Mouse (Mus musculus) midbrain, embryonic 16.5 days (tissue): ENCODE measurements around the gene Dtnbp1. TPM values are rescaled to one million over a fixed set of nuclear protein-coding genes. Genes with fewer than 3 reads are reported as not detected.

Source experiments
- ATAC-seq: fragments of 200-750 bp; cut with Nextera tagmentation; 2 replicates; pipeline ENCODE4 v1.8.0; 2017; ENCODE audit warnings: moderate TSS enrichment
- H3K27ac ChIP-seq: fragments of 300-500 bp; sonication (generic); 2 replicates; pipeline ENCODE4 v1.5.1; 2014; ENCODE audit warnings: mild to moderate bottlenecking, low read length, mixed read lengths
- H3K27me3 ChIP-seq: fragments of 300-500 bp; sonication (generic); 2 replicates; pipeline ENCODE4 v1.6.1; 2014; ENCODE audit warnings: low read depth, low read length, mixed read lengths; ENCODE audit not compliant: control insufficient read depth, insufficient read depth
- H3K36me3 ChIP-seq: fragments of 300-500 bp; sonication (generic); 2 replicates; pipeline ENCODE4 v1.6.1; 2014; ENCODE audit warnings: mild to moderate bottlenecking, low read length, moderate library complexity, mixed read lengths; ENCODE audit not compliant: control insufficient read depth, insufficient read depth
- H3K4me1 ChIP-seq: fragments of 300-500 bp; sonication (generic); 2 replicates; pipeline ENCODE4 v1.6.1; 2014; ENCODE audit warnings: mild to moderate bottlenecking, low read length, mixed read lengths; ENCODE audit not compliant: control insufficient read depth, insufficient read depth
- H3K4me2 ChIP-seq: fragments of 300-500 bp; sonication (generic); 2 replicates; pipeline ENCODE4 v1.6.1; 2014; ENCODE audit warnings: mild to moderate bottlenecking, low read length, mixed read lengths
- H3K4me3 ChIP-seq: fragments of 300-500 bp; sonication (generic); 2 replicates; pipeline ENCODE4 v1.5.1; 2014; ENCODE audit warnings: low read depth, mild to moderate bottlenecking, low read length, moderate library complexity, mixed read lengths
- H3K9ac ChIP-seq: fragments of 300-500 bp; sonication (generic); 2 replicates; pipeline ENCODE4 v1.6.1; 2014; ENCODE audit warnings: low read depth, low read length, mixed read lengths
- H3K9me3 ChIP-seq: fragments of 300-500 bp; sonication (generic); replicated peaks from 2 replicates; pipeline ENCODE4 v1.6.1; 2014; ENCODE audit warnings: mild to moderate bottlenecking, low read length, mixed read lengths; ENCODE audit not compliant: control insufficient read depth, poor library complexity, severe bottlenecking
- WGBS: fragments of 180-500 bp; shearing (Covaris S2); extraction: QIAGEN DNeasy Blood & Tissue Kit; methylation state at CpG from one replicate; pipeline ENCODE4 v1.1.7; 2014; 5-methylcytosine and 5-hydroxymethylcytosine counted together
- polyA plus RNA-seq: library from polyadenylated mRNA; unstranded; fragments of >200 nt; fragmentation: Nextera tagmentation; extraction: Ambion mirVana; gene quantifications from 2 replicates; pipeline ENCODE4 v1.2.1, GENCODE M21; 2015

Gene Dtnbp1
- polyA plus RNA-seq, 1 experiment from 2014 or later: 136 TPM

DNA sequence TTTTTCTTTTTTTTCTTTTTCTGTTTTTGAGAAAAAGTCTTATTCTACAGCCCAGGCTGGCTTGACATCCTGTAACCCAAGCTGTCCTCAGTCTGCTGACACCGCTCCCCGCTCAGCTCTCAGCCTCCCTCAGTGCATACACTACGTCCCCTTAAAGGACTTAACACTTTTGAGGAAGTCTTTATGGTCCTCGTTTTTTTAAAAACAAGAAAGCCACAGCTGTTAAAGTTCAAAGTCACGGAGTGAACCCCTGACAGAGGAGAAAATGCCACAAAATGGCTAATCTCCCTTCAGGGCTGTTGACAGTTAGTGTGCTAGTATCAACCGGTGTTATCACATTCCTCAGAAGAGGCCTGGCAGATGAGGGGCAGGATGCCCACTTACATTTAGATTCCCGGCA lies 29.8 kb upstream of the Dtnbp1 start:
- Histone ChIP-seq H3K9ac (no peak overlapping the region), H3K4me1 (no peaks in the 10 kb centered on the region), H3K4me2 (no peak overlapping the region), H3K9me3 (no peaks in the 10 kb centered on the region), H3K4me3 (no peak overlapping the region), H3K27ac (no peak overlapping the region), H3K36me3 (no peaks in the 10 kb centered on the region), H3K27me3 (no peaks in the 10 kb centered on the region)
- WGBS: 71% methylated on average over 7 of the region's 7 CpGs
- ATAC-seq: no peak

DNA sequence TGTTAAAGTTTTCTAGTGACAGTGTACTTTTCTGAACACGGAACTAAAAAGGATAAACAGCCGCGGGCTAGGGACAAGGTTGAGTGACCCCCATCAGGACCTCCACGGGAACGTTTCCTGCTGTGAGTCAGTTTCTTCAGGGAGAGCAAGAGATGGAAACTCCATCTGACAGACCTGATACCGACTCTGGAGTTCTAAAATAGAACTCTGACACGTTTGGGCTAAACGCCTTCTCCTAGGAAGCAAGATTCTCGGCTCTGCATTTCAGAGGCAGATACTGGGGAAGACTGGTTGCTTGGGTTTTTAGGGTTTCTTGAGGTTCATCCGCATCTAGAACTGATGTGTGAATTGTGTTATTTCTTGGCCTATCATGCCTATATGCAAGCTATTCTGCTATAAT lies 29.4 kb upstream of the Dtnbp1 start:
- Histone ChIP-seq H3K36me3 (no peaks in the 10 kb centered on the region), H3K27me3 (no peaks in the 10 kb centered on the region), H3K4me2 (no peak overlapping the region), H3K4me1 (no peaks in the 10 kb centered on the region), H3K4me3 (no peak overlapping the region), H3K9me3 (no peaks in the 10 kb centered on the region), H3K27ac (no peak overlapping the region), H3K9ac (no peak overlapping the region)
- WGBS: 78% methylated on average over 10 of the region's 10 CpGs
- ATAC-seq: no peak

DNA sequence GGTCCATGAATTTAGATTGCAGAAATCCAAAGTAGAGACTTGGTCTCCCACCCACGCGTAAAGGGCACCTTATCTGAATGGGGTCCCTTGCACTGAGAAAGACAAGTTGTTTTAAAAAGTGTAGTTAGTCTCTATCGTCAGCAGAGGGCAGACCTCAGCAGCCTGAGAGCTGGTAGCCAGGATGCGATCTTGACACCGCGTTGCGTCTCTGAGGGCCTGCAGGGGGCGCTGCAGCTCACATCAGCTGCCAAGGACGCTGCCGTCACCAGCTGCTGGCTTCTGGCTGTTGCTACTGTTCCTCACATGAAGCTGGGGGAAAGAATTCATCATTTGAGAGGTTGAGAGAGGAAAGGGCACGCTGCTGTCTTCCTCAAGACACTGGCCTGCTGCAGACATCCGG lies 28.9 kb upstream of the Dtnbp1 start:
- Histone ChIP-seq H3K9me3 (no peaks in the 10 kb centered on the region), H3K27ac (no peak overlapping the region), H3K36me3 (no peaks in the 10 kb centered on the region), H3K4me3 (no peak overlapping the region), H3K4me1 (no peaks in the 10 kb centered on the region), H3K9ac (no peak overlapping the region), H3K27me3 (no peaks in the 10 kb centered on the region), H3K4me2 (no peak overlapping the region)
- peak; percentile 25; the same call in 1 of the 2 replicates for ATAC-seq
- WGBS: 14% methylated on average over 12 of the region's 12 CpGs

DNA sequence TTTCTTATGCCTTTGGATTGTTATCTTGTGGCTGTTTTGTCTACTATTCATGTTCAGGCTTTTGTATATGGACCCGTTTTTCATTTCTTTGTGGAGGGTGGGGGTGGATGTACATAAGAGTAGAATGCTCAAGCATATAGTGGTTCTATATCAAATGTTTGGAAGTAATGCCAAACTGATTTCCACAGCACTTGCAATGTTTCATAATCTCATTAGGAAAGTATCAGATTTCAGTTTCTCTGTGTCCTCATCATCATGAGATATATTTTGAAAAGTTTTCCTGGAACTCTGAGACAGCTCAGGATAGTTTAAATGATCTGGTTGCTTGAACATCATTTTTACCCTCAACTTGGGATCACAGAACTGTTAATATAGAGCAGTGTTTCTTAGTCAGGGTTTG lies 27.8 kb upstream of the Dtnbp1 start:
- Histone ChIP-seq H3K27ac (no peak overlapping the region), H3K4me2 (no peak overlapping the region), H3K9me3 (no peaks in the 10 kb centered on the region), H3K4me1 (no peaks in the 10 kb centered on the region), H3K4me3 (no peak overlapping the region), H3K36me3 (no peaks in the 10 kb centered on the region), H3K9ac (no peak overlapping the region), H3K27me3 (no peaks in the 10 kb centered on the region)
- ATAC-seq: no peak
- WGBS: 78% methylated on average over 1 of the region's 1 CpGs

DNA sequence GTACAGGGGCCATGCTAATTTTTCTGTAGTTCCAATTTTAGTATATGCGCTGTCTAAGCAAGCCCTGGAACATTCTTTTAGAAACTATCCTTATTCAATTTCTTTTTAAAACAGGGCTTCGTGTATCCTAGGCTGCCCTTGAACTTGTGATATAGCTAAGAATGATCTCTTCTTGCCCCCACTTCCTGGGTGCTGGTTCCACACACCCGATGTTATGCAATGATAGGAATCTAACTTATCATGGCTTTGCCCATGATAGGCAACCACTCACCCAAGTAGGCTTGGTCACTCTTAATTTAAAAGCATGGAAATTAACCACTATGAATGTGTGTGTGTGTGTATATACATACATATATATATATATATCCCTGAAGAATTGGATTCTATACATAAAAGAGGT lies 24.3 kb upstream of the Dtnbp1 start:
- 0 out of 2 replicates have a peak, but pooled peaks cover 2% of the 10 kb centered on the region for H3K4me1 ChIP-seq
- no peak overlapping the region for H3K27ac ChIP-seq
- no peaks in the 10 kb centered on the region for H3K36me3 ChIP-seq
- H3K9ac ChIP-seq: no peak overlapping the region
- H3K4me3 ChIP-seq: no peak overlapping the region
- ATAC-seq: no peak
- H3K4me2 ChIP-seq: no peak overlapping the region
- 89% methylated on average over 3 of the region's 3 CpGs for WGBS
- H3K9me3 ChIP-seq: no peaks in the 10 kb centered on the region
- no peaks in the 10 kb centered on the region for H3K27me3 ChIP-seq

DNA sequence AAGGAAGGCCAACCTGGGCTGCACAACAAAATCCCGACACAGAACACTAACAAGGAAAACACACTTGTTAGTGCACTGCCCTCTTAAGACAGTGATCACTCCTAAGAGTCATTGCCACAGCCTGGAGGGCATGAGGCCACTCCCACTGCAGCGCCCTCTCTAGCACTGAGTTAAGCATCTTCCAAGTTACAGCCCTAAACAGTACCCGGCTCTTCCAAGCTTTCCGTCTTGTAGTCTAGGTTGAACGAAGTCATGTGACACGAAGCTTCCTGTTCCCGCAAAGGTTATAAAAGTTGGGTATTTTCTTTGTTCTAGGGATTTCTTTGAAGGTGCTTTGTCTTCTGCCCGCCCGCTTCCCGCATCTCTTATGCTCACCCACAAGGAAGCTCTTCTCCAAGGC lies 22.9 kb upstream of the Dtnbp1 start:
- H3K4me3 ChIP-seq: no peak overlapping the region
- no peaks in the 10 kb centered on the region for H3K36me3 ChIP-seq
- no peaks in the 10 kb centered on the region for H3K27me3 ChIP-seq
- no peak for ATAC-seq
- H3K9me3 ChIP-seq: no peaks in the 10 kb centered on the region
- no peak overlapping the region for H3K9ac ChIP-seq
- H3K4me2 ChIP-seq: no peak overlapping the region
- 0 out of 2 replicates have a peak, but pooled peaks cover 2% of the 10 kb centered on the region for H3K4me1 ChIP-seq
- 72% methylated on average over 10 of the region's 10 CpGs for WGBS
- no peak overlapping the region for H3K27ac ChIP-seq

DNA sequence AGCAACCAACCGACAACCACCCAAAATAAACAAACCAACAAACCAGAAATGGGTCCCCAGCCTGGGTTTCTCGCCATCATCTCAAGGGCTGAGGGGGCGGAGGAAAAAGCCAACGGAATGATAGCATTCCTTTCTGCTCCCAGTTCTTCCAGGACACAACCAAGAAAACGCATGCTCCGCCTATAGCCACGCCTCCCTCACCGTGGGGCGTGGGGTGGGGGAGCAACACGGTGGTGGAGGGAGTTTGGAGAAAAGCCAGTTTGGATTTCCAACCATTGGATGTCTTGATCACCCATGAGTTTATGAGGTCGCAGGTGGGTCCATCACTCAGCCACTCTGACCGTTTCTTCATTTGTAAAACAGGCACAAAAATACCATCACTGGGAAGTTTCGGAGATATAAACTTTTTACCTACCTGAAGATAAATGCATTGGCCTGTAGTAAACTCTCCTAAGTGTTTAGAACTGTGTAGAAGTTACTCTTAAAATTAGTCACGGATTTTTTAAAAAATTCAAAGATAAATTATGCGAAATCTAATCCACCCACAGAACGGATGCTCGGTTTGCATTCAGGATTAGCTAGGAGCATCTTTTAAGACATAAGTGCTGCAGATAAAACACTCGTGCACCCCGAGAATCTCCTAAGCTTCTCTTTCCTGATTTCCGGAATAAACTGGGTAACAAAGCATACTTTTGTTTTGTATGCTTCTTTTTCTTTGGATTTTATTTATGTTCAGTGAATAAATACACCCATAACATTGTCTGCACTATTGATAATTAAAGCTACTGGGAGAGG lies 21.6 kb upstream of the Dtnbp1 start:
- 73% methylated on average over 20 of the region's 20 CpGs for WGBS
- no peak for ATAC-seq

DNA sequence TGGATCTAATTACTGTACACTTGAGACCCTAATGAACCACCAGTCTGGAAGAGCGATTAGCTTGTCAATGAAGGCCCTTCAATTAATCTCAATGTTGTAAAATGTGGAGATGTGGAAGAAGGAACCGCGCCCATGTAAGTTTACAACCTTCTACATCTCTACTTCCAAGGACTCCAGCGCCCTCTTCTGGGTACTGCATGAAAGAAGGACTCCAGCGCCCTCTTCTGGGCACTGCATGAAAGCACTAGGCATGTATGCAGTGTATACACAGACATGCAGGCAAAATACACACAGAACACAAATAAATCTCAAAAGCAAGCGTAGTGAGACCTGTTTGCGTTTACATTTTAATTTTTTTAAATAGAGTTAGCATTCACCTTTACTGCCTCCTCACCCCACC lies 6.2 kb upstream of the Dtnbp1 start:
- 86% methylated on average over 7 of the region's 7 CpGs for WGBS
- no peaks in the 10 kb centered on the region for H3K9me3 ChIP-seq
- no peak for ATAC-seq
- H3K4me1 ChIP-seq: no peaks in the 10 kb centered on the region
- H3K36me3 ChIP-seq: no peaks in the 10 kb centered on the region
- H3K9ac ChIP-seq: no peak overlapping the region
- no peaks in the 10 kb centered on the region for H3K27me3 ChIP-seq
- no peak overlapping the region for H3K27ac ChIP-seq
- no peak overlapping the region for H3K4me3 ChIP-seq
- no peak overlapping the region for H3K4me2 ChIP-seq

More for the DNA sequence above, 21.6 kb upstream of the Dtnbp1 start:
- Histone ChIP-seq H3K4me1 (0 out of 2 replicates have a peak, but pooled peaks cover 2% of the 10 kb centered on the region), H3K4me3 (no peak overlapping the region), H3K27ac (no peak overlapping the region), H3K27me3 (no peaks in the 10 kb centered on the region), H3K9me3 (no peaks in the 10 kb centered on the region), H3K36me3 (no peaks in the 10 kb centered on the region), H3K9ac (no peak overlapping the region), H3K4me2 (no peak overlapping the region)

DNA sequence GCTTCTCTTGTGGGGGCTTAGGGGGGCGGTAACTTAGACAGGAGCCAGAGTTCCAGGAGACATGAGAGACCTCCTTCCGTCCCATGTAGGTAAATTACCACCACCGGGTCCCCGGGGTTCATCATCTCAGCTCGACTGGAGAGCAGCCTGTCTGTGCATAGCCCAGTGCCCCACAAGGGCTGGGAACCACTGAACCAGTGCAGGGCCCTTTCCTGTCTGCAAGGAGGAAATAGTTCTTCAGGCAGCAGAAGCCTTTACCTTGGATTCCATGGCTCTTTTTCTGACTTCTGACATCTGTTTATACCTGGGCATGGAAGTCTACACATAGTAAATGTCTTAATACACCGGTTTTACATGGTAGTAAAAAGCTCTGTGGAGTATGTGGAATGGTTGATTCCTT lies 5.8 kb upstream of the Dtnbp1 start:
- Histone ChIP-seq H3K4me1 (peaks cover 1% of the 10 kb centered on the region; the same call in 1 of the 2 replicates), H3K36me3 (no peaks in the 10 kb centered on the region), H3K27me3 (no peaks in the 10 kb centered on the region), H3K27ac (no peak overlapping the region), H3K4me2 (no peak overlapping the region), H3K4me3 (no peak overlapping the region), H3K9ac (no peak overlapping the region), H3K9me3 (no peaks in the 10 kb centered on the region)
- no peak for ATAC-seq
- WGBS: 88% methylated on average over 6 of the region's 6 CpGs
